ENCODE assay signal across 8 mouse cellular contexts in genomic region chr13:23746201-23747080, GRCm38 (mm10). TPM values are rescaled to one million over a fixed set of nuclear protein-coding genes. Genes with fewer than 3 reads are reported as not detected.
DNase-seq lines count a peak whose midpoint lies in the region; ATAC-seq and TF ChIP-seq lines count a peak whose summit lies in the region.
"Not testable (repeated sequence)": the region's sequence is repeated elsewhere in the genome, so short reads cannot be mapped to it uniquely, and the experiment has no call there.

Gene Hist1h2bb (plus strand): TSS chr13:23746734.

- H3K9ac ChIP-seq in embryonic facial prominence, embryonic 14.5 days (ENCODE audit: low read depth, low read length): peak within 1 kb of the TSS; percentile 72
- H3K9ac ChIP-seq in limb, embryonic 13.5 days: peak within 1 kb of the TSS; percentile 73
- peak within 1 kb of the TSS; percentile 37 for H3K9ac ChIP-seq in midbrain, embryonic 15.5 days

- H3K9me3 ChIP-seq in embryonic facial prominence, embryonic 14.5 days (ENCODE audit: control insufficient read depth, low read length); limb, embryonic 13.5 days; midbrain, embryonic 15.5 days: not testable (repeated sequence)

- H3K36me3 ChIP-seq in embryonic facial prominence, embryonic 14.5 days (ENCODE audit: control insufficient read depth, insufficient read depth, low read length); limb, embryonic 13.5 days; midbrain, embryonic 15.5 days (replicated peaks); spleen, adult 2 months (ENCODE audit: control insufficient read depth, insufficient read depth, low read length): not testable (repeated sequence)

- peak; percentile 24; the same call in 1 of the 2 replicates for TF ChIP-seq POLR2A in spleen, adult 2 months (IDR thresholded peaks at IDR 0.05; ENCODE audit: low read depth, low read length)

- H3K4me2 ChIP-seq in embryonic facial prominence, embryonic 14.5 days (ENCODE audit: low read depth, low read length): peak within 1 kb of the TSS; percentile 84
- peak within 1 kb of the TSS; percentile 69 for H3K4me2 ChIP-seq in limb, embryonic 13.5 days (replicated peaks)
- peak within 1 kb of the TSS; percentile 86 for H3K4me2 ChIP-seq in midbrain, embryonic 15.5 days

- peak within 1 kb of the TSS; percentile 47 for H3K4me3 ChIP-seq in embryonic facial prominence, embryonic 14.5 days (ENCODE audit: low read depth, low read length)
- H3K4me3 ChIP-seq in limb, embryonic 13.5 days: peak within 1 kb of the TSS; percentile 49
- H3K4me3 ChIP-seq in midbrain, embryonic 15.5 days: peak within 1 kb of the TSS; percentile 46
- peak within 1 kb of the TSS; percentile 75 for H3K4me3 ChIP-seq in spleen, adult 2 months (ENCODE audit: extremely low read depth, insufficient read depth, insufficient read length)

- peak; percentile 91 for ATAC-seq in embryonic facial prominence, embryonic 14.5 days (ENCODE audit: low read depth)
- peak; percentile 93 for ATAC-seq in limb, embryonic 13.5 days (ENCODE audit: low FRiP score, low read depth)
- peak; percentile 92 for ATAC-seq in midbrain, embryonic 15.5 days (replicated peaks)

- peak; percentile 94 for DNase-seq in 3T3-L1 (ENCODE audit: low read depth, low spot score)
- peak; percentile 21 to 50 for DNase-seq in adrenal gland, postnatal 4 days (ENCODE audit: low spot score in 2 of 2)
- peak; percentile 98 for DNase-seq in embryonic facial prominence, embryonic 14.5 days (ENCODE audit: low spot score)
- peak; percentile 88 to 95 for DNase-seq in heart, adult 9 months (ENCODE audit: low spot score in 2 of 2)
- peak; percentile 90 for DNase-seq in kidney, adult 9 months
- DNase-seq in spleen, adult 2 months (ENCODE audit: low read depth in 1 of 2, low spot score in 2 of 2): peak; percentile 50 to 91

- H3K4me1 ChIP-seq in embryonic facial prominence, embryonic 14.5 days (ENCODE audit: control insufficient read depth, insufficient read depth, low read length): peaks cover 10% of the 10 kb centered on the region
- H3K4me1 ChIP-seq in limb, embryonic 13.5 days: peaks cover 25% of the 10 kb centered on the region
- peaks cover 21% of the 10 kb centered on the region for H3K4me1 ChIP-seq in midbrain, embryonic 15.5 days
- not testable (repeated sequence) for H3K4me1 ChIP-seq in spleen, adult 2 months (ENCODE audit: control insufficient read depth, insufficient read depth, insufficient read length)

- not testable (repeated sequence) for H3K27me3 ChIP-seq in embryonic facial prominence, embryonic 14.5 days (replicated peaks; ENCODE audit: control insufficient read depth, insufficient read depth, low read length); limb, embryonic 13.5 days; midbrain, embryonic 15.5 days (replicated peaks); spleen, adult 2 months (ENCODE audit: control insufficient read depth, insufficient read depth, low read length)

- peak within 1 kb of the TSS; percentile 100 for H3K27ac ChIP-seq in embryonic facial prominence, embryonic 14.5 days (replicated peaks; ENCODE audit: low read depth, low read length)
- peak within 1 kb of the TSS; percentile 99 for H3K27ac ChIP-seq in limb, embryonic 13.5 days
- peak within 1 kb of the TSS; percentile 96 for H3K27ac ChIP-seq in midbrain, embryonic 15.5 days
- peak within 1 kb of the TSS; percentile 100 for H3K27ac ChIP-seq in spleen, adult 2 months (ENCODE audit: insufficient read depth, low read length)

- TF ChIP-seq CTCF in spleen, adult 2 months (IDR thresholded peaks at IDR 0.05; ENCODE audit: extremely low read depth, insufficient read depth, insufficient read length, insufficient replicate concordance): not testable (repeated sequence)

- WGBS in embryonic facial prominence, embryonic 14.5 days: under 1% methylated on average over 30 of the region's 58 CpGs
- WGBS in limb, embryonic 13.5 days: under 1% methylated on average over 44 of the region's 58 CpGs
- 1% methylated on average over 46 of the region's 58 CpGs for whole genome bisulfite sequencing in midbrain, embryonic 15.5 days
- under 1% methylated on average over 40 of the region's 58 CpGs for WGBS in spleen, adult 2 months

RNA-seq across cellular contexts. Expression of gene Hist1h2bb, which starts in this region (rescaled TPM):
- 100 to 1,000 TPM; 268 to 325 TPM for total RNA-seq in adrenal gland, postnatal 4 days (2021)
- 1.2 and 2.1 TPM in 2 replicates for polyA plus RNA-seq in embryonic facial prominence, embryonic 14.5 days (2014; fragmentation: Nextera tagmentation; extraction: Ambion mirVana)
- 2.2 and 3.1 TPM in 2 replicates for polyA plus RNA-seq in limb, embryonic 13.5 days (2015; fragmentation: Nextera tagmentation; extraction: Ambion mirVana)
- 0.37 and 0.83 TPM in 2 replicates for polyA plus RNA-seq in midbrain, embryonic 15.5 days (2015; fragmentation: Nextera tagmentation; extraction: Ambion mirVana)
- polyA plus RNA-seq in spleen, adult 2 months (2012; rRNA removed): 23.7 and 32.9 TPM in 2 replicates

Comparison
In these comparisons a context has a peak if more than half of its experiments do, and no peak if none do; other contexts are left out.
1. Peak in every context shown above with its lines: DNase-seq, ATAC-seq, H3K4me3 ChIP-seq and H3K27ac ChIP-seq.
2. Peak in ATAC-seq, H3K4me3 ChIP-seq, H3K27ac ChIP-seq, H3K9ac ChIP-seq and H3K4me2 ChIP-seq in midbrain, embryonic 15.5 days; RNA of the gene not detected or under 1 TPM.
3. DNase-seq: peak in every context shown above with its lines; median percentile 98 in embryonic facial prominence, embryonic 14.5 days; 94 in 3T3-L1; 92 in heart, adult 9 months; 90 in kidney, adult 9 months; 70 in spleen, adult 2 months; 36 in adrenal gland, postnatal 4 days.